Mouse (Mus musculus) heart, postnatal 0 days (tissue): Measurements from ENCODE around the gene 3110082J24Rik.

ENCODE experiments used
- CTCF ChIP-seq: IDR thresholded peaks from 2 replicates; pipeline ENCODE4 v1.5.1; 2016; ENCODE audit warnings: antibody characterized with exemption, control low read depth, low read depth
- EP300 ChIP-seq: IDR thresholded peaks from 2 replicates; pipeline ENCODE4 v1.6.1; 2016; ENCODE audit warnings: antibody characterized with exemption, low read depth

DNA sequence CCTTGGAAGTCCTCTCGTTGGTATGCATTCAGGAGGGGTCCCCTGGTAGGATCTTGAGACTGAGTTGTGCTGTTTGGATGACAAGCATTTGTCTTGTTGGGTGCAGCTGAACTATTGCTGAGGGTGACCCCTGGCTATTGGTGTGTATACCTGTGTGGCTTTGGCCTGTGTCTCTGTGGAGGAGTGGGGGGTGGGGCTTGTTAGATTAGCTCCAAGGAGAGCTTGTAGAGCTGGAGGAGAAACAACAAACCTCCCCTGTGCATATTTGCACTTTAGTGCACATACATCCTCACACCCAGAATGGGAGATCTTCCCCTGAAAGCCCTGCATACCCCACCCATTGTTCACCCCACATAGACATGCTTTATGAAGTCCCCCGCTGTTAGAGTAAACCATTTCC, 870 bp upstream of the 3110082J24Rik start:
- TF ChIP-seq CTCF (no peak), EP300 (no peak)
